Mouse (Mus musculus): ENCODE results near the gene Gm13030.
A peak's percentile ranks its signal among the peaks of the same experiment; 100 is the strongest.
"Not testable (repeated sequence)": the region's sequence is repeated elsewhere in the genome, so short reads cannot be mapped to it uniquely, and the experiment has no call there.

The Gm13030 gene

DNA sequence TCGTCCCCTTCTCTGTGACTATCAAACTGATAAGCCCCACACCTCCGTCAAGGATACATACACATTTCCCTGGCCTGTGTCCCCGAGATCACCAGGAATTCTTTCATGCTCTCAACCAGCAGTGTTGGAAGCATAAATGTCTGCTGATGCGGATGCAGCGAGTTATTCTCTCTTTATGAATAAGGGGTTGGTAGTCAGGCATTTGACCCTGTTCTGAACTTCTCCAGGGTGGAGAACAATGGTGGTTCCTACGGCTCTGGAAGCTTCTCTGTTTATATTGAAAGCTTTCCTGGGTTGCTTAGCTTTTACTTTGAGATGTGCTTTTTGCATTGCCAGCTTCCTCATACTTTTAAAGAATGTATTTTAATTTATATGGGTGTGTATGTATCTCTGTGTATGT lies at the start of gene Gm13030:
TSS of gene Gm13030 (minus strand) at position 101 of the 400 bp plus-strand sequence.
- no peak for DNase-seq

GRCm38 (mm10) chr4:138922131-138922459 lies 48.3 kb upstream of the Gm13030 start:
- DNase-seq = peak; percentile 93

DNA sequence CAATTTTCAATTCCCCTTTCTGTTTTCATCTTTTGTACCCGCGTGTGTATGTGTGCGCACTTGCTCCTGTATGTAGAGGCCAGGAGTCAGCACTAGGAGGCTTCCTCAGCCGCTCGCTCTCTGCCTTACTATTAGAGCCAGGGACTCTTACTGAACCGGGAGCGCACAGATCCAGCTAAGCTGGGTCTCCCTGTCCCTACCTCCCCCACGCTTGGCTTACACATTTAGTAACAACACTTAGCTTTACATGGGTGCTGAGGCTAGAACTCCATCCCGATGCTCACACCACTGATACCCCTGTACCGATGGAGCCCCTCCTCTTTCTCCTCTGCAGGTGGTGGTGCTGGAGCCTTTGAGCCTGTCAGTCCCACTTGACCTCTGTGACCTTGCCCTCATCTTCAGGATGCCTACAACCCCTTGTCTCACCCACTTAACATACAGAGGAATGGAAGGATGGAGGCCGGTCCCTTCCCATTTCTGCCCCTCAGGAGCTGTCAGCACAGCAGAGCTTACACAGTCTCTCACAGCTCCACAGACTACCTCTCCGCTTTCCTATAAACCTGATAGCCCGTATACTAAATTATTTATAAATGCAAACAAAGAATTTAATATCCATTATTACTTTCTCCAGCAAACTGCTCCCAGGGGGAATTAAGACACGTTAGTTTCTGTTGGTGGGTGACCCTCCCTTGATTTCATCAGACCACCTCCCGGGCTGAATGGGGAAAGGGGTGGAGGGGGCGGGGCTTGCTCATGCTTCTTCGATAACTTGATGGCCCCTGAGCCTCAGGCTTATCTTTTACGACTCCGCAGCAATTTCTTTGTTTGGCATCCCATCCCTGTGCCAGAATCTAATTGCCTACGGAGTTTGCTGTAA lies 47.7 kb upstream of the Gm13030 start:
- no peak for DNase-seq

DNA sequence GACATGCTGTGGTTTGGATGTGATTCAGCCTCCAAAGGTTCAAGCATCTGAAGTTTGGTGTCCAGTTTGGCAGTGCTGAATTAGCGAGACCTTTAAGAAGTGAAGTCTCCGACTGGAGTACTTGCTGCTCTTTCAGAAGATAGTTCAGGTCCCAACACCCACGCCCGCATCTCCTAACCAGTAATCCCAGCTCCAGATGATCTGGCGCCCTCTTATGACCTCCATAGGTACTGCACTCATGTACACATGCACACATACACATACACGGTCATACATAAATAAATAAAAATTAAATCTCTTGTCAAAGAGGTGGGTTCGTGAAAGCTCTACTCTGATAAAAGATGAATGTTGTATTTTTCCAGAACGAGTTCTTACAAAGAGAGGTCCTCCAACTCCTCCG lies 43.5 kb upstream of the Gm13030 start:
- no peak for DNase-seq

- peak; percentile 97 for DNase-seq
Observed at GRCm38 (mm10) chr4:138913797-138914196, 40.0 kb upstream of the Gm13030 start, which contains the start of gene Otud3. Otud3 (minus strand) TSS chr4:138913945.

- DNase-seq = peak; percentile 12
Observed at GRCm38 (mm10) chr4:138913141-138913787, 39.5 kb upstream of the Gm13030 start.

DNA sequence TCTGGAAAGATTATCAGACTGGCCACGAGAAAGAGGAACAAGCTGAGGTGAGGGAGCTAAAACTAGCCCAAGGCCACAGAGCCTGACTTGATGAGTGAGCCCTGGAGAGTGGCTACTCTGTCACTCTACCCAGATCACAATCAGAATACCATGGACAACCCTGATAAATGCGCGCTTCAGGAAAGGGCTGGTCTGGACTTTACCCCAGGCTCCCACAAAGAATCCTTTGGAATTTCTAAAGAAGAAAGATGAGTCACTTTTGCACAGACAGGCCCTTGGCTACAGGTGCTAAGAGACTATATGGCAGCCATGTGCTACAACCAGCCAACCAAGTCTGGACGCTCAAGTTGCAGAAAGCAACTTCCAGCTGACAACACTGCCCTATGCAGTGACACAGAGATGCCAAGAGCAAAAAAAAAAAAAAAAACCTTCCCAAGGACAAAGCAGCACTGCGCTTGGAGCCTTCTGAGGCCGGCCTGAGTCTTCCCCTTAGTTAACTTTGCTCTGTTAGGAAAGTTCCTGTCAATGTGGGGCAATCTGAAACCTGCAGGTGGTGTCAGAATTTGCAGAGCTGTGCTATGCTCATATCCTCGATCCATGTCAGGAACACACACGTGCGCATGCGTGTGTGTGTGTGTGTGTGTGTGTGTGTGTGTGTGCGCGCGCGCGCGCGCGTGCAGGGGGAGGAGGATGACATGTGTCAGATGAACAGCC lies 32.0 kb upstream of the Gm13030 start:
- DNase-seq = no peak

DNA sequence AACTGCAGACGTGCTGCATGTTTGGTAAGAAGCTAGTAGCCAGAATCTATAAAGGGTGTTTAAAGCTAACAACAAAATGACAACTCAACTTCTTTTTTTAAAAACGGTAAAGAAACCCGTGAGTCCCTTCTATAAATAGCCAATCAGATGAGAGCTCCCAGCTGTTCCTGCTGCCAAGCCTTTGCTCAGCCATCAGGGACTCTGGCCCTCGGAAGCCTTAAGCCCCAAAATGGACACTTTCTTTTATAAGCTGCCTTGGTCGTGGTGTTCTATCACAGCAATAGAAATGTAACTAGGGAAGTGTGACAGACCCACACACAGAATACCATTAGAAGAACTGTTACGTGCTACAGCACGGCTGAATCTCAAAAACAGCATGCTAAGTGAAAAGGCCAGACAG lies 25.6 kb upstream of the Gm13030 start:
- DNase-seq = no peak

DNA sequence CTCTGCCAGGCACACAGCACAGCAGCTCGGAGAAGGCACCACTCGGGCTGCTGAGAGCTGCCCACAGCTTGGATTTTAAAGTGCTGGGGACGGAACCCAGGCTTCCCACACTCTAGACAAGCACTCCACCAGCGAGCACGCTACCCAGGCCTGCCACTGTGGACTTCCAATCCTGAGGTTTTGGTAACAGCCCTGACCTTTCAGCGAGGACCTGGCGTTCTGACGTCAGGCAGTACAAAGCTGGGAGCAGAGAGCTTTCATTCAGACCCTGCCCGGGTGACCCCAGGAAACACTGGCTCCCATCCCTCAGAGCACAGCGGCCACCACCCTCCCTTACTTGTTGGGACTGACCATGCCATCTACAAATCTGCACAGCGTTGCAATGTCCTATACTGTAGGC lies 20.0 kb upstream of the Gm13030 start:
- DNase-seq = not testable (repeated sequence)

GRCm38 (mm10) chr4:138892655-138893054 lies 18.9 kb upstream of the Gm13030 start:
- no peak for DNase-seq

DNA sequence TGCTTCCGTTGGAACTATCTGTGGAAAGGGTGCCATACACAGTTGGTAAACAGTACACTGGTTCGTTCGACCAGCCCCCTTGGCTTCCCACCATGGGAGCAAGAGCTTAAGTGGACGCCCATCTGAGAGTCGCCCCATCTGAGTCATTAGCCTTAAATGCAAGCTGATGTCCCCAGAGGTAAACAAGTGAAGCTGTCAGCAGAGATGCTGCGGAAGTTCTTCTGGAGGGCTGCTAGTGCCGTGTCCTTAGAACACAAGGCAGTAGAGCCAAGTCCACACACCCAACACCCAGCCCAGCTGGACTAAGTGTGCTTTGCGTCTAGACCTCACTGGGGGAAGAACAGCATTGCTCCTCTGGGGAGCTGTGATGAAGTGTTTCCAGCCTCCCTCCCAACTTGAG lies 15.9 kb upstream of the Gm13030 start:
- no peak for DNase-seq

DNA sequence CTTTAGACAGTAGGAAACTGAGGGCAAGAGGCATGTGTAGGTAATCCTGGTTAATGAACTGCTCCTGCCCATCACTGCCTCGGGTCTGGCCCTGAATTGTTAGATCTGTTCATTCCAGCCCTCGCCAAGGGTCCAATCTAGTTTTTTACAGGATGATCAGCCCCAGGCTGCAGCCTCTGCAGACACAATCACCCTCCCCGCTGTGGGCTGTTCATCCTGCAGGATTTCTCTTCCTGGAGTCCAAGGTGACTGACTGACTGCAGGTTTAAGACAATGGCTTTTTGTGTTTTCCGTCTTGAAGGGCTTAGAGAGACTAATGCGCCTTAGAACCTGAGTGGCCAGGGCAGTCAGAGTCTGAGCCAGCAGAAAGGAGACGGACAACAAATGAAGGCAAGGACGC lies 15.4 kb upstream of the Gm13030 start:
- no peak for DNase-seq

DNA sequence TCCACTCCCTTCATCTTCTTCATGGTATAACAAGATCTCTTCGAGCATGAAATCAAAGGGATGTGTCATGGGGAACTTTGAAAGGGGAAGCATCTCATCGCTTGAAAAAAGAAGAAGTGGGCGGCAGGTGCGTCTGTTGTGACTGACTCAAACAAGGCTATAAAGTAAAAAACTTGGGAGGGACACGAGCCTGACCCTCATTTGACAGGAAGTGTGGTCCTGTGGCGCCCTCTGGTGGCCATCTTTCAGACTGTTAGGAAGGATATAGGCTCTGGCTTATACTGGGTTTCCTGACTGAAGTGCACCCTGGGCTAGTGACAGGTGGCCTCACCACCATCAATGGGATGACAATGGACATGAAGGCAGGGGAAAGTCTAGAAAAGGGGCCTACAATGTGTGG lies 10.5 kb upstream of the Gm13030 start:
- DNase-seq = peak; percentile 66

- DNase-seq = no peak
Observed at GRCm38 (mm10) chr4:138882179-138882578, 8.4 kb upstream of the Gm13030 start.

GRCm38 (mm10) chr4:138880811-138881584 lies 7.2 kb upstream of the Gm13030 start:
- no peak for DNase-seq

GRCm38 (mm10) chr4:138879808-138880207 lies 6.0 kb upstream of the Gm13030 start:
- DNase-seq = no peak

- DNase-seq = no peak
Observed at GRCm38 (mm10) chr4:138878783-138879182, 5.0 kb upstream of the Gm13030 start.

- no peak for DNase-seq
Observed at GRCm38 (mm10) chr4:138877731-138878130, 4.0 kb upstream of the Gm13030 start, which contains the start of gene Pla2g2e. Pla2g2e (plus strand) TSS chr4:138877942.

DNA sequence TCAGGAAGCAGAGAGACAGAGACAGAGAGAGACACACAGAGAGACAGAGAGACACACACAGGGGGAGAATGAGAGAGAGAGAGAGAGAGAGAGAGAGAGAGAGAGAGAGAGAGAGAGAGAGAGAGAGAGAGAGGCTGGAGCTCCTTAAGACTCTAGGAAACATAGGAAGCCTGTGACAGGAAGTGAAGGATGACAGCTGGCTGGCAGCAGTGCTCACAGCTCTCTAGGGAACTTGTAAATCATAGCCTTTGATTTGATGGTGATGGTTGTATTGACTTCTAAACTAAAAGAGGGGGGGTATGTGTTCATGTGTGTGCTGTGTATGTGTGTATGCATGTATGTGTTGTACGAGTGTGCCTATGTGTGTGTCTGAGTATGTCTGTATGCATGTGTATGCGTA lies 2.2 kb upstream of the Gm13030 start:
- DNase-seq = no peak

- not testable (repeated sequence) for DNase-seq
Observed at GRCm38 (mm10) chr4:138875275-138875674, 1.5 kb upstream of the Gm13030 start.

GRCm38 (mm10) chr4:138868666-138869065 lies 5.1 kb downstream of the Gm13030 start:
- DNase-seq = no peak

- peak; percentile 54 for DNase-seq
Observed at GRCm38 (mm10) chr4:138866413-138866812, 7.4 kb downstream of the Gm13030 start.

DNA sequence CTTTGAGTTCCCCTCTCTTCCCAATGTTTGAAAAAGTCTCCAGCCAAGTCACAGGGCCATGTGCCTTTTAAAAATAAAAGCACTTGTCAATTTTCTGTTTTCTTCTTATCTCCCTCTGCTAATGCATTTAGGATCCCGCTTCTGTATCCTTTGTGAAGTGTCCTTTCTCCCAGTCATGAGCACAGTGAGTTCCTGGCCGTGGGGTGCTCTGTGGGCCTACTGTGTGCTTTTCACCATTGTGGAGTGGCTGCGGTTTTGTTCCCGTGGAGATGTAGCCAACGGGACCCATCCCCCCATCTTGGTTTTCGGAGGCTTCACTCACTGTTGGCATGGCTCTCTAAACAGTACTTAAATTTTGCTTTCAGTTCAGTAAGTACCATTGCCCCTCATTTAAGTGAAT lies 7.8 kb downstream of the Gm13030 start:
- no peak for DNase-seq

Measured in kidney, adult 11 months (tissue).